Mouse (Mus musculus): ENCODE measurements around the gene Prom1. TPM values are rescaled to one million over a fixed set of nuclear protein-coding genes. Genes with fewer than 3 reads are reported as not detected.

Gene Prom1
- polyA plus RNA-seq, 1 experiment from 2014 or later = 8.0 TPM

GRCm38 (mm10) chr5:44096106-44096505 is 5.7 kb downstream of the Prom1 start:
- no peak overlapping the region for H3K4me2 ChIP-seq (ENCODE audit: low read depth, low read length)
- no peak overlapping the region for H3K27ac ChIP-seq (ENCODE audit: low read length)
- H3K9me3 ChIP-seq (replicated peaks; ENCODE audit: control insufficient read depth, low read length) = no peaks in the 10 kb centered on the region
- ATAC-seq (replicated peaks; ENCODE audit: extremely low read depth, insufficient read depth, low FRiP score) = no peak
- WGBS = 83% methylated on average over 10 of the region's 10 CpGs
- H3K27me3 ChIP-seq (ENCODE audit: control insufficient read depth, insufficient read depth, low read length) = peaks cover 4% of the 10 kb centered on the region; the same call in 1 of the 2 replicates
- H3K36me3 ChIP-seq (ENCODE audit: control insufficient read depth, insufficient read depth) = no peaks in the 10 kb centered on the region
- H3K4me3 ChIP-seq (ENCODE audit: low read length) = no peak overlapping the region
- no peak overlapping the region for H3K9ac ChIP-seq (ENCODE audit: low read length)
- no peaks in the 10 kb centered on the region for H3K4me1 ChIP-seq (ENCODE audit: control insufficient read depth, insufficient read depth, low read length)

DNA sequence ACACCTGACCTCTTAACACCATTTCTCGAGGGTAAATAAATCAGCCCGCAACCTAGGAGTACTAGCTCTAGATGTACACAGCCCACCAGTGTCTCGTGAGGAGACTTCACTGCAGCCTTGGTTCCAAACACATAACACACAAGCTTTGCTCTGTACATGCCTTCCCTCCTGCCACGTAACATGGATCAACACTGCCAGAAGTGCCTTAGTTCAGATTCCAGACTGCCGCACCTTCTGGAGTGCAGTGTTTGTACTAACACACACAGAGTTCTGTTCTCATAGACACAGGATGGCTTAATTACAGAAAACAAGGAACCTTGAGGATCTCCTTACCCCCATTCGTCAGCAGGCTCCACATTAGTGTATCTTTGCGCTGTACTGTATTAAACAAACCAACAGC is 6.1 kb downstream of the Prom1 start:
- Histone ChIP-seq H3K27ac (ENCODE audit: low read length) (no peak overlapping the region), H3K4me2 (ENCODE audit: low read depth, low read length) (no peak overlapping the region), H3K4me3 (ENCODE audit: low read length) (no peak overlapping the region), H3K36me3 (ENCODE audit: control insufficient read depth, insufficient read depth) (no peaks in the 10 kb centered on the region), H3K9me3 (replicated peaks; ENCODE audit: control insufficient read depth, low read length) (no peaks in the 10 kb centered on the region), H3K4me1 (ENCODE audit: control insufficient read depth, insufficient read depth, low read length) (no peaks in the 10 kb centered on the region), H3K27me3 (ENCODE audit: control insufficient read depth, insufficient read depth, low read length) (peaks cover 2% of the 10 kb centered on the region; the same call in 1 of the 2 replicates), H3K9ac (ENCODE audit: low read length) (no peak overlapping the region)
- WGBS = 81% methylated on average over 7 of the region's 7 CpGs
- ATAC-seq (replicated peaks; ENCODE audit: extremely low read depth, insufficient read depth, low FRiP score) = no peak

DNA sequence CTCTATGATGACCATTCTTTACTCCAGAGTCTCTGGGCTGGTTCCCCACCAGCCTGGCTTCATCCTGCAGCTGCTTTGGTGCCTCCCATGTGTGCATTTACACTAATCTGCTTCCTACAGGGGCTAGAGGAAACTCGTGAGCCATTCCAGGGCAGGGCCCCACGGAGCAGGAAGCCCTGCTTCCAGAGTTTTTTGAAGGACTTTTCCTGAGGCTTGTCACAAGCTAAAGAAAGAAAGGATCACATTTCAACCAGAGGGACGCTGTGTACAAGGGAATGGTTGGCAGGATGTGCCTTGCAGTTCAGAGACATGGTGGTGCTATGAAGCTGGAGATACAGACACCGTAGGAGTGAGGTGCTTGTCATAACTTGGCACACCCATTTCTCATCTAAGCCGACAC is 14.8 kb downstream of the Prom1 start:
- 28% methylated on average over 5 of the region's 5 CpGs for WGBS
- no peaks in the 10 kb centered on the region for H3K4me1 ChIP-seq (ENCODE audit: control insufficient read depth, insufficient read depth, low read length)

DNA sequence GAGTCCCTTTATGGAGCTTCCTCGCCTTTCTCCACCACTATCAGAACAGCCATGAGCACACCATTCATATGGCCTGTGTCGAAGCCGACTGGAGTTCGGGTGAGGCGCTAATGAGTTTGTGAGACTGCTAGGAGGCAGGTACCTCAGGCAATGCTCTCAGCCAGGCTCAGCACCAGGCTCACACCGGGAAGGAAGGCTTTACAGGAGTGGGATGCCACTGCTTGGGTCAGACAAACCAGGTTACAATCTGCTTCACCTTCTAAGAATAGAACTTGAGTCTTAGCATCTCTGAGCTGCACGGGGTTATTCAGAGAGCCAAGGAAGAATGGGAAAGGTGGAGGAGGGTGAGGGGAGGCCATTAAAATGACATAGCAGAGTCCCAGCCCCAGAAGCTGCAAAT is 16.0 kb downstream of the Prom1 start:
- no peak overlapping the region for H3K4me3 ChIP-seq (ENCODE audit: low read length)
- H3K36me3 ChIP-seq (ENCODE audit: control insufficient read depth, insufficient read depth) = no peaks in the 10 kb centered on the region
- H3K4me1 ChIP-seq (ENCODE audit: control insufficient read depth, insufficient read depth, low read length) = no peaks in the 10 kb centered on the region
- no peaks in the 10 kb centered on the region for H3K9me3 ChIP-seq (replicated peaks; ENCODE audit: control insufficient read depth, low read length)
- ATAC-seq (replicated peaks; ENCODE audit: extremely low read depth, insufficient read depth, low FRiP score) = no peak
- H3K4me2 ChIP-seq (ENCODE audit: low read depth, low read length) = no peak overlapping the region
- no peak overlapping the region for H3K27ac ChIP-seq (ENCODE audit: low read length)
- WGBS = 76% methylated on average over 7 of the region's 7 CpGs
- no peak overlapping the region for H3K9ac ChIP-seq (ENCODE audit: low read length)
- no peaks in the 10 kb centered on the region for H3K27me3 ChIP-seq (ENCODE audit: control insufficient read depth, insufficient read depth, low read length)

More for the DNA sequence above, 14.8 kb downstream of the Prom1 start:
- Histone ChIP-seq H3K27me3 (ENCODE audit: control insufficient read depth, insufficient read depth, low read length) (no peaks in the 10 kb centered on the region), H3K9me3 (replicated peaks; ENCODE audit: control insufficient read depth, low read length) (no peaks in the 10 kb centered on the region), H3K4me2 (ENCODE audit: low read depth, low read length) (no peak overlapping the region), H3K4me3 (ENCODE audit: low read length) (no peak overlapping the region), H3K36me3 (ENCODE audit: control insufficient read depth, insufficient read depth) (no peaks in the 10 kb centered on the region), H3K27ac (ENCODE audit: low read length) (peak overlapping the region; percentile 54), H3K9ac (ENCODE audit: low read length) (no peak overlapping the region)
- peak; percentile 82 for ATAC-seq (replicated peaks; ENCODE audit: extremely low read depth, insufficient read depth, low FRiP score)

DNA sequence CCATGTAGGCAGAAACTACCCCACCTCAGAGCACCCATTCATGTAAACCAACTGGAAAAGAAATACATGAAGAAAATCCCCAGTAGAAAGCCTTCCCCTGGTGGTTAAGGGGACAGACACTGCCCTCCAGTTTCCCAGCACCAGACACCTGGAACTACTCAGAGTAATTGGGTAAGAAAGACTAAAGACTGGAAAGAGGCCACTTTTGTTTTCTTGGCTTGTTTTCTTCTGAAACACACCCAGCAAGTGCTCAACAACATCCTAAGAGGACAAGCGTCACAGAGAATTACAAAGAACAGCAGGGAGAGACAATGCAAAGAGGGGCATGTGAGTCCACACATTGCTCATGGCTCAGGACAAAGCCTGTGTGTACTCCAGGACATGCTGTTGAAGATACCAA is 20.7 kb downstream of the Prom1 start:
- Histone ChIP-seq H3K4me1 (ENCODE audit: control insufficient read depth, insufficient read depth, low read length) (no peaks in the 10 kb centered on the region), H3K9ac (ENCODE audit: low read length) (no peak overlapping the region), H3K4me2 (ENCODE audit: low read depth, low read length) (no peak overlapping the region), H3K9me3 (replicated peaks; ENCODE audit: control insufficient read depth, low read length) (no peaks in the 10 kb centered on the region), H3K4me3 (ENCODE audit: low read length) (no peak overlapping the region), H3K27me3 (ENCODE audit: control insufficient read depth, insufficient read depth, low read length) (no peaks in the 10 kb centered on the region), H3K36me3 (ENCODE audit: control insufficient read depth, insufficient read depth) (no peaks in the 10 kb centered on the region), H3K27ac (ENCODE audit: low read length) (no peak overlapping the region)
- WGBS = 83% methylated on average over 1 of the region's 1 CpGs
- no peak for ATAC-seq (replicated peaks; ENCODE audit: extremely low read depth, insufficient read depth, low FRiP score)

DNA sequence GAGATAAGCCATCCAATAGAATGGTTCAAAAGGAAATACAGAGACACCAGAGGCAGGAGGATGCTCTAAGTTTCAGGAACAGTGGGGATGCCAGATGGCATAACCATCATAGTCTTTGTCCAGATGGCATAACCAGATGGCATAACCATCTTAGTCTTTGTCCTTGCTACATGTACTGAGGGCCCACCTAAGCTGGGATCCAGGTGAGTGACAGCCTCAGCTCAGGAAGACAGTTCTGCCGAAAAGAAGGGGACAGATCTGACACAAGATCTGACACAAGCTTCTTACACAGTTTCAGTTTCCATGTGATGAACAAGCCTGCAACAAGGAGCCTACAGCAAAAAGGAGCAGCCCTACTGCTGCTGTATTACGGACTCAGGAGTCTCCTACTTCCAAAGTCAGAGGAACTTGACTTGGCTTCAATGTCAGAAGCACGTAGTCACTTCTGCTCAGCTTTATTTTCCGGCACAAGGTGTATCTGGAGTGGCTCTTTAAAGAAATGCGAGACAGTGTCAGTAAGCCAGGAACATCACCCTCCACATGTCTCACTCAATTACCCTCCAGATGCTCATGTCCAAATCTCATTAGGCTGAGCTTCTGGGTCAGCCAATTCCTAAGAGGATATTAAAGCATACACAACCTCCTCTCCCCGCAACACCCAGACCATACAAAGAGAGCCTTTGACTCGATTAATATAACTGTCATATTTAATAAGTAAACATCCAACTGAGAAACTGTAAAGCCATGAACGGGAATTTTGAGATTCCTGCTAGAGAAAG is 21.4 kb downstream of the Prom1 start:
- no peak for ATAC-seq (replicated peaks; ENCODE audit: extremely low read depth, insufficient read depth, low FRiP score)
- Histone ChIP-seq H3K4me1 (ENCODE audit: control insufficient read depth, insufficient read depth, low read length) (no peaks in the 10 kb centered on the region), H3K9ac (ENCODE audit: low read length) (no peak overlapping the region), H3K27me3 (ENCODE audit: control insufficient read depth, insufficient read depth, low read length) (no peaks in the 10 kb centered on the region), H3K27ac (ENCODE audit: low read length) (no peak overlapping the region), H3K4me3 (ENCODE audit: low read length) (no peak overlapping the region), H3K4me2 (ENCODE audit: low read depth, low read length) (no peak overlapping the region), H3K36me3 (ENCODE audit: control insufficient read depth, insufficient read depth) (no peaks in the 10 kb centered on the region), H3K9me3 (replicated peaks; ENCODE audit: control insufficient read depth, low read length) (no peaks in the 10 kb centered on the region)
- WGBS = 73% methylated on average over 8 of the region's 8 CpGs

- Histone ChIP-seq H3K4me1 (ENCODE audit: control insufficient read depth, insufficient read depth, low read length) (no peaks in the 10 kb centered on the region), H3K4me3 (ENCODE audit: low read length) (no peak overlapping the region), H3K9ac (ENCODE audit: low read length) (no peak overlapping the region), H3K27me3 (ENCODE audit: control insufficient read depth, insufficient read depth, low read length) (no peaks in the 10 kb centered on the region), H3K4me2 (ENCODE audit: low read depth, low read length) (no peak overlapping the region), H3K36me3 (ENCODE audit: control insufficient read depth, insufficient read depth) (no peaks in the 10 kb centered on the region), H3K9me3 (replicated peaks; ENCODE audit: control insufficient read depth, low read length) (no peaks in the 10 kb centered on the region), H3K27ac (ENCODE audit: low read length) (no peak overlapping the region)
- ATAC-seq (replicated peaks; ENCODE audit: extremely low read depth, insufficient read depth, low FRiP score) = no peak
- 100% methylated on average over 1 of the region's 1 CpGs for WGBS
Measured at GRCm38 (mm10) chr5:44075432-44075831, 26.4 kb downstream of the Prom1 start.

GRCm38 (mm10) chr5:44073634-44074033 is 28.2 kb downstream of the Prom1 start:
- 68% methylated on average over 3 of the region's 3 CpGs for WGBS
- H3K27ac ChIP-seq (ENCODE audit: low read length) = no peak overlapping the region
- no peaks in the 10 kb centered on the region for H3K9me3 ChIP-seq (replicated peaks; ENCODE audit: control insufficient read depth, low read length)
- H3K9ac ChIP-seq (ENCODE audit: low read length) = no peak overlapping the region
- H3K27me3 ChIP-seq (ENCODE audit: control insufficient read depth, insufficient read depth, low read length) = no peaks in the 10 kb centered on the region
- H3K4me1 ChIP-seq (ENCODE audit: control insufficient read depth, insufficient read depth, low read length) = no peaks in the 10 kb centered on the region
- no peak for ATAC-seq (replicated peaks; ENCODE audit: extremely low read depth, insufficient read depth, low FRiP score)
- no peaks in the 10 kb centered on the region for H3K36me3 ChIP-seq (ENCODE audit: control insufficient read depth, insufficient read depth)
- H3K4me3 ChIP-seq (ENCODE audit: low read length) = no peak overlapping the region
- H3K4me2 ChIP-seq (ENCODE audit: low read depth, low read length) = no peak overlapping the region

DNA sequence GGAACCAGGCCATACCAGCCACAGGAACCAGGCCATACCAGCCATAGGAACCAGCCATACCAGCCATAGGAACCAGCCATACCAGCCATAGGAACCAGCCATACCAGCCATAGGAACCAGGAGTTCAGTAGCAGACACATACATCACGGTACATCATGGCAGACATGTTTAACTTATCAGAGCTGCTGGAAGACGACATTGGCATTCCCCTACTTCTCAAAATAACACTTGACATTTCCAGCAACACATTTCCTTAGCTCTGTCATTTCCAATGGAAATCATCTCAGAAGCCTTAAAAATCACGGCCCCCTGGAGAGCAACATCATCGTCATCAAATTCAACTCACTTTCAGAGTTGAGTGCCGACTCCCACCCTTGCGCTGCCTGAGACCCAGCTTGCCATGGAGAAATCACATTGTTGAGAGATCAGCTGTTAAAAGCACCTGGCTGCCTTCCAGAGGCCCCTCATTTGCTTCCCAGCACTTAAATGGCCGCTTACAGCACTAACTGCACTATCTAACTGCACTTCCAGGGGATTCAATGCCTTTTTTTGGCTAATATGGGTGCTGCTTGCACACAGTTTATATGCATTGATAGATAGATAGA is 31.2 kb downstream of the Prom1 start:
- Histone ChIP-seq H3K36me3 (ENCODE audit: control insufficient read depth, insufficient read depth) (no peaks in the 10 kb centered on the region), H3K9me3 (replicated peaks; ENCODE audit: control insufficient read depth, low read length) (no peaks in the 10 kb centered on the region; the same call in 1 of the 2 replicates), H3K4me1 (ENCODE audit: control insufficient read depth, insufficient read depth, low read length) (no peaks in the 10 kb centered on the region), H3K27ac (ENCODE audit: low read length) (no peak overlapping the region), H3K4me2 (ENCODE audit: low read depth, low read length) (no peak overlapping the region), H3K9ac (ENCODE audit: low read length) (no peak overlapping the region), H3K4me3 (ENCODE audit: low read length) (no peak overlapping the region), H3K27me3 (ENCODE audit: control insufficient read depth, insufficient read depth, low read length) (no peaks in the 10 kb centered on the region)
- ATAC-seq (replicated peaks; ENCODE audit: extremely low read depth, insufficient read depth, low FRiP score) = no peak
- WGBS = 72% methylated on average over 7 of the region's 7 CpGs
